Mouse (Mus musculus): ENCODE results near the gene Dnajb3.

GRCm38 (mm10) chr1:88213061-88213460 lies 7.5 kb upstream of the Dnajb3 start:
- TF ChIP-seq CTCF (IDR thresholded peaks at IDR 0.05; ENCODE audit: control insufficient read depth, insufficient read depth, insufficient read length) (no peak), USF1 (IDR thresholded peaks at IDR 0.05; ENCODE audit: low read depth) (no peak), MYOD1 (IDR thresholded peaks at IDR 0.05; ENCODE audit: control insufficient read depth, insufficient read length, low read depth) (no peak), MAX (IDR thresholded peaks at IDR 0.05) (no peak), FOSL1 (IDR thresholded peaks at IDR 0.05; ENCODE audit: insufficient read depth, low read length, poor library complexity, severe bottlenecking) (no peak), MYOG (IDR thresholded peaks at IDR 0.05; ENCODE audit: control insufficient read depth, extremely low read depth, insufficient read length) (no peak)

Data from C2C12 (cell line).